Mouse (Mus musculus): ENCODE measurements around the gene C9orf72. TPM values are rescaled to one million over a fixed set of nuclear protein-coding genes. Genes with fewer than 3 reads are reported as not detected.
"Not testable (repeated sequence)": the region's sequence is repeated elsewhere in the genome, so short reads cannot be mapped to it uniquely, and the experiment has no call there.

Gene C9orf72
- total RNA-seq (2021), result 10 to 100 TPM; 25.9 to 27.5 TPM

GRCm38 (mm10) chr4:35225734-35226495, at the start of gene C9orf72:
Gene C9orf72, minus strand, starts transcription at chr4:35226175.
- peak; percentile 95 to 96 for DNase-seq

DNA sequence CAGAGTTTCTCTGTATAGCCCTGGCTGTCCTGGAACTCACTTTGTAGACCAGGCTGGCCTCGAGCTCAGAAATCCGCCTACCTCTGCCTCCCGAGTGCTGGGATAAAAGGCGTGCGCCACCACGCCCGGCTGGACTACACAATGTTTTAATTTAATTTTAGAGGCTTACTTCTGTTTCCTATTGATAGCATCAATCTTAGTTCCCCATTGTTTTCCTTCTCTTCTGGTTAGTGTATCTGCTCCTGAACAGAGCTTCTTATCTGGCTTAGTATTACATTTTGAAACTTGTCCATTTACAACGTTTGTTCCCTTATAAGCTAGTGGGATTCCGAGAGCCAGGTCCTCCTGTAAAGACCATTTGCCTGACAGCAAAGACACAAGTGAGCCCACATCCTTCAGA, 33.0 kb upstream of the C9orf72 start:
- DNase-seq, result no peak

DNA sequence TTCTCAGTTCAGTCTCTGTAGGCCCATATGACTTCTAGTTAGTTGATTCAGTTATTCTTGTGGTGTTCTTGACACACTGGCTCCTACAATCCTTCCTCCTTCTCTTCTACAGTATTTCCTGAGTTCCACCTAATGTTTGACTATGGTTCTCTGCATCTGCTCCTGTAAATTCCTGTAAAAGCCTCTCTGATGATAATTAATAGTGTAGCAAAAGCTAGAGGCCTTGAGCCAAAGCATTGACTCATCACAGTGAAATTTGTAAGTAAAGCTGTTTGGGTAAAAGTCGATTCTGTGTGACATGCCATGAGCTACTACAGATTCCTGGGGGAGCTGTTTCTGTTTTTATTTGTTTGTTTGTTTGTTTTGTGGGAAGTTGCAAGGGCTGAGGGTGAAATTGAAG, 18.0 kb upstream of the C9orf72 start:
- DNase-seq, result no peak

GRCm38 (mm10) chr4:35241735-35242134, 15.8 kb upstream of the C9orf72 start:
- DNase-seq, result no peak

GRCm38 (mm10) chr4:35238696-35239095, 12.7 kb upstream of the C9orf72 start:
- no peak for DNase-seq

GRCm38 (mm10) chr4:35238240-35238639, 12.3 kb upstream of the C9orf72 start:
- not testable (repeated sequence) for DNase-seq

DNA sequence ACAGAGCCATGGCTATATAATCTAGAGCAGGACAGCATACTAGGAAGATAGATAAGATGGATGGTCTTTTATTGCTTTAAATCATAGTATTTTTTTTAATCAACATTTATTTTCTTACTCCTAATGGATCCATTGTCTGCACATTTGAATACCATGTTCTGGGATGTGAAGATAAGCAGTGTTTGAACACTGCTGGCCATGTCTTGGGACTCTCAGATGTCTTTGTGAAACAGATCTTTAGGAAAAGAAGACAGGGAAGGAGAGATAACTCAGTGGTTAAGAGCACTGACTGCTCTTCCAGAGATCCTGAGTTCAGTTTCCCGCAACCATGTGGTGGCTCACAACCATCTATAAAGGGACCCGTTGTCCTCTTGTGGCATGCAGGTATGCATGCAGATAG, 10.3 kb upstream of the C9orf72 start:
- no peak for DNase-seq

- DNase-seq, result no peak
Observed at GRCm38 (mm10) chr4:35228260-35228659, 2.3 kb upstream of the C9orf72 start.

GRCm38 (mm10) chr4:35226496-35226992, 569 bp upstream of the C9orf72 start:
- no peak for DNase-seq

DNA sequence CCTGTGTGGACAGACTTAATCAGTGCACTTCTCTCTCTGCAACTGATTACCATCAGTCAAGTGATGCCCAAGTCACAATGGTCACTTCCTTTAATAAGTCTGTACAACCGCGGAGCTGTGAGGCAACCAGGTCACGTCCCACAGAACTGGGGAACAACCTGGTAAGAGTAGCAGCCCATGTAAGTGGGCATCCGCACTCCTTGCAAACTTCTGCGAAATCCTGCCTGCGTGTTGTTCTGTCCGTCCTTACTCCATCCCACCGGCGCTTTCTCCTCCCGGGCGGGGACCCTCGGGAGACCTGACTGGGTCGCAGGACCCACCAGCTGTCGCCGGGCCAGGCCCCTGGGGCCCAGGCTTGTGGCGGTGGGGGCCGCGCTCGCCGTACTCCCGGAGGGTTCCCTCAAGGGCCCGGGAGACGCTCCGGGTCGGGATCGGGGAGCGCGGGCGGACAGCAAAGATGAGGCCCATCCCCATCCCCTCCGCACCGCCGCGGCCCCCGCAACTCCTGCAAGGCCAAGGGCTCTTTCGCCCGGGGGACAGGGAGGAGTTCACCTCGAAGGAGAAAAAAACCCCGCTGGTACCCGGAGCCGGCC, 738 bp downstream of the C9orf72 start:
- no peak for DNase-seq

DNA sequence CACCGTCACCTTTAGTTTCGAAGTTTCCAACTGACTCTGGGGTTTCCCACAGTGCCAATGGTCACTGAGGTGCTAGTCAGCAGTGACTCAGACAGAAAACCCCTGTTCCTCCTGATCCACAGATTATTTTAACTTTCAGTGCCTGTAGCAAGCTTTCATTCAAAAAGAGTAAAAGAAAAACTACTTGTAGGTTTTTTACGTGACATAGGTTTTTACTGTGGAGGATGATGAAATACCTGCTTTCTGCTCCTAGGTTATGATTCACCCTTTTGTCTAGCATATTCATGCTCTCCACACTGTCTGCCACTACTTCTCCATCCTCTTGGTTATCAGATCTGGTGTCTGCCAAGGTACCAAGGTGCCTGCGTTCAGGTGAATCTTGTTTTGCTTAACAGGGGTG, 1.9 kb downstream of the C9orf72 start:
- DNase-seq, result no peak

DNA sequence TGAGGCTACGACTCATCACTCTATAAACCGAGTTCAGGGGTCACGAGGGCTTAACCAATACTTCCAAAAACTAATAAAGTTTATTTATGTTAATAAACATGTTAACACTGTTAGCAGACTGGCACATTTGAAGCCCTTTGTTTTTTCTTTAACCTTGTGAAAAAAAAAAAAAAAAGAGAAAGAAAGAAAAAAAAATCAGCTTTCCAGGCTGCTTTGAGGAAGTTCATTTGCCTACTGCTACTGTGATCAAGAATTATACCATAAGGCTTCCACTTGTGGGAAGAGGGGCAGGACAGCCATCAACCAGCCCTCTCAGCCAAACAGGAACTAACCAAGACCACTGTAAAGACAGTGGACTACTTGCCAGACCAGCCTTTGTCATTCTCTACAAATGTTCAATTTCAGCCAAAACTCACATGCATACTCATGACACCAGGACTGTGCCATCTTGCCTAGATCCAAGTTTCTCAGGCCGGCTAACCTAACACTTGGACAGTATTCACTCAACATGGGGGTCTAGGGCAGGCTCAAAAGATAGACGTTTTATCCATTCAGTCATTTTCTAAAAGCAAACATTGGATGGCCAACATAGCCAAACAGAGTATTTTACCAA, 2.5 kb downstream of the C9orf72 start:
- DNase-seq, result no peak

DNA sequence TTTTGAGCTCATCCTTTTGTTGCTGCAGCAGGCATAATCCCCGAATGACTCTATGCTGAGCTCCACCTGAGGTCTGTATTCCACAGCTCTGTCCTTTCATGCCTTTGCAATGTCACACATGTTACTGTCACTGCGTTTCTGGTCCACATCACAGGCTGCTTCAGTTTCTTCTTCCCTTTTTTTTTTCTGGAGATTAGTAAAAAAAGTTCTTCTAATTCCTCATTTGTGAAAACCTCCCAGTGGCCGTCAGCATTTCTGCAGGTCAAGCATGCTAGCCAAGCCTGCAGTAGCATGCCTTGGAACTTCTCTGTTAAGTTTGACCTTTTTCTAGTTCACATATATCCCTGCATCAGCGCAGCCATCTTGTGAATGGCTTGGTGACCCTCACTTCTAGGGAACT, 4.1 kb downstream of the C9orf72 start:
- DNase-seq, result no peak

DNA sequence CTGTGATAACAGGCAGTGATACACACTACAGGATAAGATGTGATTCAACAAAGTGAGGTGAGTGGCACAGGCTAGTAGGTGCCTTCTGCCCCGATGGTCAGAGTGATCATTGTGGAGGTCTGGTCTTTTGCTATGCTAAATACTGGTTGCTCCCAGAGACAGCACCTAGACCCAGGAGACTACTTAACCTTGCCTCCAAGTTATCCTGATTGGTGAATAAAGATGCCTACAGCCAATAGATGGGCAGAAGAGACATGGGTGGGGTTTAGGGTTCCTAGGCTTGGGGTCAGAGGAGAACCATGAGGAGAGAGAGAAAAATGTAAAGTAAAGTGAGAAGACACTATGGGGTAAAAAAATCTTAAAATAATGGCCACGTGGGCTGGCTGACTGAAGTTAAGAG, 4.8 kb downstream of the C9orf72 start:
- DNase-seq, result no peak

DNA sequence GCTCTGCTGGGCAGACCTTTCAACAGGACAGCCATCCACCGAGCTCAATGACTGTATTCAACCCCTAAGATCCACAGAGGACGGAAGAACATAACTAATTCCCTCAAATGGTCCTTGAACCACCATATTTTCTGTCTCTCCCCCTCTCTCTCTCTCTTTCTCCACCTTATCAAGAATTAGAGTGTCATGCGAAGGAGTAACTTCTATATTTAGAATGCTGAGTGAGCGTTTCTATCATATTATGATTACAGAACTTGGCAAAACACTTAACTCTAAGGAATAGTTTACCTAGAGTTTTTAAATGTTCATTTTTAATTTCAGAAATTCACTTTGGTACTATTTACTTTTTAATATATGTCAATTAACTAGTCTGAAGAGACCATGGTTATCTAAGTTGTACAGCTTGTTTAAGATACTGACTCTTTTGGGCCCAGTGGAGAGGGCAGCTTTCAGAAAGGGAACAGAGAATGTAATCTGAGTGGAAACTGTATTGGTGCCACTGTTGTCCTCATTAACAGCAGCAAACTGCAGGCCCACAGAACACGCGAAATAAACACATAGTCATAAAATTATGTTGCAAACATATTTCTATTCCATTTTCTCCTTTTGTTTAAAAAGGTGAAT, 5.8 kb downstream of the C9orf72 start:
- no peak for DNase-seq

DNA sequence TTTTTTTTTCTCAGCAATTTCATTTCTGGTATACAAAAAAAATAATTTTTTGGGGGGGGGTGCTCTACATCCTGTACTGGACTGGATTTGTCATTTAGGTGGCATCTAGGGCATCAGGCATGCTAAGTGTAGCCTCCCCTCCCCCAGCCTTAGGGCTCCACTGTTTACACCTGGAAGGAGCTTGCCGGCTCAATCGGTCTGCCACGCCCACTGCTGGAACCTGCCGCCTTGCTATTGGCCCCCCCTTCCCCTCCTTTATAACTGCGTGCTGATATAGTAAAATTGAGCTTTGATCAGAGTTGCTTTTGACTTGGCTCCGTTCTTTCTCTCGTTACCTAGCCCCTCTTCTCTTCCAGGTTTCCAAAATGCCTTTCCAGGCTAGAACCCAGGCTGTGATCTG, 21.3 kb downstream of the C9orf72 start:
- no peak for DNase-seq

DNA sequence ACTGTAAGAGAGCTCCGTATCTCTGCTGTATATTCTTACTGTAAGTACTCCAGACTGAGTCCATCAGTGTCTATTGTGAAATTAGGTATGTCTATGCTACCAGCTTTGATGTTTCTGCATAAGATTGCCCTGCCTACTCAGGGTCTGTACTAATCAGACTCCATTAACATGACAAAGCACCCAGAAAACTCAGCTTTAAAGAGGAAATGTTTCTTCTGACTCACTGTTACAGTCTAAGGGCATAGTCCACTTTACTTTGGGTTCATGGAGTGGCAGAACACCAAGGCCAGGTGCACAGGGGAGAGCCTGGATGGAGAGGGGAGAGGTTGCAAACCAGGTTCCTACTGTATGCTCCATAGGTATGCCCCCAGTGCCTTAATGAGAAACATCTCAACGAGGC, 22.3 kb downstream of the C9orf72 start:
- no peak for DNase-seq

DNA sequence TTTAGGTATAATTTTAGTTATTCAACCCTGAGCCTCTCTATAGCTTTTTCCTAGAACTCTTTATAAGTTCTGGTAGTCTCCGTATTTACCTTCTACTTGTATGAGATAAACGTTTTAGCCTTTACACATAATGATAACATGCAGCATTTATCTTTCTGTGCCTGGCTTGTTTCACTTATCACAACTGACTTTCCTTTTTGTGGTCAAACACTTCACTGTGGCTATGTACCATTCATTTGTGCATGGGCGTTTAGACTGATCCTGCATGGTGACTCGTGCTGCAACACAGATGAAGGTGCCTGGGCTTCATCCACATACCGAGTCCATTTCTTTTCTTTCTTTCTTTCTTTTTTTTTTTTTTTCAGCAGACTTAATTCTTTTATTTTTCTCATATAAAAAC, 24.3 kb downstream of the C9orf72 start:
- no peak for DNase-seq

GRCm38 (mm10) chr4:35192725-35193124, 33.2 kb downstream of the C9orf72 start:
- DNase-seq, result no peak

- no peak for DNase-seq
Observed at GRCm38 (mm10) chr4:35189794-35190193, 36.2 kb downstream of the C9orf72 start.

DNA sequence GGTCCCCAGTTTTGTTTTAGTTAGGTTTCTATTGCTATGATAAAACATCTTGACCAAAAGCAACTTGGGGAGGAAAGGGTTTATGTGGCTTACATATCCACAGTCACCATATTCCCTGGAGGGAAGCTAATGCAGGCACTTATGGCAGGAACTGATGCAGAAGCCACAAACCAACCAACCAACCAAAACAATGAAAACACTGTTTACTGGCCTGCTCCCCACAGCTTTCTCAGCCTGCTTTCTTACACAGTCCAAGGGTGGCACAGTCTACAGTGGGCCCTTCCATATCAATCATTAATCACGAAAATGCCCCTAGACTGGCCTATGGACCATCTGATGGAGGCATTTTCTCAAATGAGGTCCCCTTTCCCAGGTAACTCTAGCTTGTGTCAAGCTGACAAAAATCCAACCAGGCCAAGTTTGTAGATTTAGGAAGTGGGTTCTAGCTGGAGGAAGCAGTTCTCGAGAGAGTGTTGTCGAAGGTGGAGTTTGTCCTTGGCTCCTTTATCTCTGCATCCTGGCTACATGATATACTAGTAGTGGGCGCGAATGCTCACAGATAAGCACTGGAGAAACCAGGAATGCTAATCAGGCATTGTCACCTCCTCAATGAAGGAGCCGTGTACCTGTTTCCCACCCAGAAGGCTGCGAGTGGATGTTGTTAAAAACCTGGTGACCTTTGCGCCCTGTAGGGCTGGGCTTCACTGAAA, 38.2 kb downstream of the C9orf72 start:
- no peak for DNase-seq

DNA sequence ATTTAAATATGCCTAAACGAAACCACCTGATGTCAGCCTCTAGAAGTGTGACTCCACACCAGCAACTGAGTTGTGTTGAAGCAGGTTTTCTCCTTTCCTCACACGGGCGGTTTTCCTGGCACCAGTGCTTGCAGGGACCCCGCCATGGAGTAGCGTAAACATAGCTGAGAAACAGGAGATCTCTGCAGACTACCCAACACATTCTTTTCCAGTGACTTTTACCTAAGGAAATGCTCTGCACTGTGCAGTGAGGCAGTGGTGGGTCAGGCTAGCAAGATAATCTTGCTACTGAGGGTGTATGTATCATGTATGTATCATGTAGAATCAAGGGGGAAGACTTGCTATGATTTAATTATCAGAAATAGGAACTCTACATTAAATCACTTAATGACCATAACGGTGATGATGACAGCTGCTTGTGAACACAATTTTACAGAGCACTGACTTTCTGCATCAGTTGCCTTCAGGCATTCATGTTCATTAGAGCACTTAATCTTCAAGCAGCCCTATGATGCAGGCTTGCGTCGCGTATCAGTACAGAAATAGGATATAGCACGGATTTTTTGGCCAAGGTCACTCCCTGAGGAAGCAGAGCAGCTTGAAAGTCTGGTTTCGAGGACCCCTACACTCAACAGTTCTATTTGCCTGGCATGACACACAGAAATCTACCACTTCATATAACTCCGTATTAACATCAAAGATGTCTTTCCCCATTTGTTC, 47.9 kb downstream of the C9orf72 start:
- DNase-seq, result no peak

Measured in layer of hippocampus, postnatal 36 days (tissue).